Mouse (Mus musculus) left cerebral cortex, adult 11 months (tissue): ENCODE results near the gene Paxip1.

Experiments used
- DNase-seq: peaks from one replicate; pipeline ENCODE4 v3.0.0; 2022; ENCODE audit warnings: low spot score

The Paxip1 gene

GRCm38 (mm10) chr5:27791303-27792172 lies at the start of gene Paxip1:
TSS of gene Paxip1 (minus strand) at chr5:27791691.
- peak; percentile 92 for DNase-seq

GRCm38 (mm10) chr5:27838061-27838460 lies 46.6 kb upstream of the Paxip1 start:
- no peak for DNase-seq

- DNase-seq: no peak
Observed at GRCm38 (mm10) chr5:27835096-27835495, 43.6 kb upstream of the Paxip1 start.

GRCm38 (mm10) chr5:27827971-27828370 lies 36.5 kb upstream of the Paxip1 start:
- no peak for DNase-seq

GRCm38 (mm10) chr5:27821161-27821560 lies 29.7 kb upstream of the Paxip1 start:
- no peak for DNase-seq

DNA sequence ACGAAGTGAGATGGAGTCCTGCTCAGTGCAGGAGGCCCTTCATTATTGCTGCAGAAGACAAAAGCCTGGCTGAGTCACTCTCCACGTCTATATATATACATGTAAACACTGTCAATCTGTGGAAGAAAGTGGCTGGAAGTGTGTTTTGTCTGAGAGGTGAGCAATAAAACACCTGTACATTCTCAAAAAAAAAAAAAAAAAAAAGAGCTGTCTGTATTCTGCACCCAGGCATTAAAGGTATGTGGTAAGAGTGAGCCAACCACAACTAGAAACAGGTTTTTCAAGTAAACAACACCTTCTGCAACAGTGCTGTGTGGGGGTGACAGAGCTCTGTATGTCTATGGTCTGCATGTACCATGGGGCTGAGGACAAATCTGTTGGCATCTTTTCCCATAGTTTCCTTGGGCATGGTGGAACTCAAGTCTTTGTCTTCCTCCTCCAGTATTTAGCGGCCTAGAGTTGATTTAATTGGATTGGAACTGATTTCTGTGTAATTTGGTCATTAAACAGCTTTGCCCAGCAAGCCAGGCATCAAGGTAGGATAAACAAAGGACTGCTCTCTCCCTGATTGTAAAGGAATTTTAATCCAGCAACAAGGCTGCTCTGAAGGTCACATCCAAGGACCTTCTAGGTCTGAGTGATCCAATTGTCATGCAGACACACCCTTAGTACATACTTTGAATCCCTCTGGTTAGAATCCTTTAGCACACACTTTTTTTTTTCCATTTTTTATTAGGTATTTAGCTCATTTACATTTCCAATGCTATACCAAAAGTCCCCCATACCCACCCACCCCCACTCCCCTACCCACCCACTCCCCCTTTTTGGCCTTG lies 27.6 kb upstream of the Paxip1 start:
- DNase-seq: no peak

GRCm38 (mm10) chr5:27814282-27814681 lies 22.8 kb upstream of the Paxip1 start:
- no peak for DNase-seq

DNA sequence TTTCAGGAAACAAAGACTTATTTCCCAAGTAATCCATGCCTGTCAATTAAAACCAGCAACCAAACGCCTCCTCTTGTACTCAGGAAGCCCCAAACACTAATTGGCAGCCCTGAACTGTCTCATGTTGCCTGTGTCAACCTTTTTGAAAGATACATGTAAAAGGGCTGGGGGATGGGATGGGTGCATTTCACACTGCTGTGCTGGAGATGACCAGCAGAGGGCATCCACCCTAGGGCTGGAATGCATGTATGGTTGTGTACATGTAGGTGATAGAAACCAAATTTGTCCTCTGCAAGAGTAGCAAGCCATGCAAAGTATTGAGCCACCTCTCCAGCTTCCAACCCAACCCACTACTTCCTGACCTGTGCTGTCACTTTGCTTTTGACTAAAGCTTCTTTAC lies 2.4 kb upstream of the Paxip1 start:
- peak; percentile 71 for DNase-seq

DNA sequence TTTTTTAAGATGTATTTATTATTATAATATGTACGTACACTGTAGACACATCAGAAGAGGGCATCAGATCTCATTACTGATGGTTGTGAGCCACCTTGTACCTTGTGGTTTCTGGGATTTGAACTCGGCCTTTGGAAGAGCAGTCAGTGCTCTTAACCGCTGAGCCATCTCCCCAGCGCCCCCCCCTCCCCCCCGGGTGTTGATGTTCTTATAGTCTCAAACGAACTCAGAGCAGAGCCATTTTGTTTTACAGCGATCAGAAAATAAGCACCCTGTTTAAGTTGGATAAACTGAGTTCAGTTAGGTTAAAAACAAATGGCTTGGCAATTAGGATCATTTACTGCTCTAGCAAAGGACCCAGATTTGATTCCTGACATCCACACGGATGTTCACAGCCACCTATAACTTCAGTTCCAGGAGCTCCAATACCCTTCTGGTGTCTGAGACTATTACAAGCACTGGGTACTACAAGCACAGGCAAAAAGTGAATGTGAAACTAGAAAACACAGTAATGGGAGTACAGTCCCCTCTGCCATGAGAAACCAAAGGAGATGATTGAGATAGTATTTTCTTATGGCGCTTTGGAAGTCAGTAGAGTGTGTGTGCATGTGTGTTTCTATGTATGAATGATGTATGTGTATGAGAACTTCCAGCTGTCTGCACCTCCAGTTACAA lies 1.2 kb upstream of the Paxip1 start:
- DNase-seq: no peak

- no peak for DNase-seq
Observed at GRCm38 (mm10) chr5:27792173-27792470, 631 bp upstream of the Paxip1 start.

DNA sequence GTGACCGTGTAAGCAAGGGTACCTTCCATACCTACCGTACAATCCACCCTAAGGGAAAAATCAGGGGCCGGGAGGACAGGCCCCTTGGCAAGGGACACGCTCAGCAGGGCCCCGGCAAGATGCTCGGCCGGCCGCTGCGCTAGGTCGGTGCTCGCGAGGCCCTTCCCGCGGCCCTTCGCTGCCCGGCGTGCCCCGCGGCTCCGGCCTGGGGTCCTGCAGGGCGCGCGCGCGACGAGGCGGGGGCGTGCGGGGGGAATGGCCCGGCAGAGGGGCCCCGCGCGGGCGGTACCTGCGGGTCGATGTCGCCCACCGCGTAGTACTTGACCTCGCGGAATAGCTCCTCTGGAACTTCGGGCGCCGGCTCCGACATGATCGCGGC lies 592 bp downstream of the Paxip1 start:
- DNase-seq: peak; percentile 42

DNA sequence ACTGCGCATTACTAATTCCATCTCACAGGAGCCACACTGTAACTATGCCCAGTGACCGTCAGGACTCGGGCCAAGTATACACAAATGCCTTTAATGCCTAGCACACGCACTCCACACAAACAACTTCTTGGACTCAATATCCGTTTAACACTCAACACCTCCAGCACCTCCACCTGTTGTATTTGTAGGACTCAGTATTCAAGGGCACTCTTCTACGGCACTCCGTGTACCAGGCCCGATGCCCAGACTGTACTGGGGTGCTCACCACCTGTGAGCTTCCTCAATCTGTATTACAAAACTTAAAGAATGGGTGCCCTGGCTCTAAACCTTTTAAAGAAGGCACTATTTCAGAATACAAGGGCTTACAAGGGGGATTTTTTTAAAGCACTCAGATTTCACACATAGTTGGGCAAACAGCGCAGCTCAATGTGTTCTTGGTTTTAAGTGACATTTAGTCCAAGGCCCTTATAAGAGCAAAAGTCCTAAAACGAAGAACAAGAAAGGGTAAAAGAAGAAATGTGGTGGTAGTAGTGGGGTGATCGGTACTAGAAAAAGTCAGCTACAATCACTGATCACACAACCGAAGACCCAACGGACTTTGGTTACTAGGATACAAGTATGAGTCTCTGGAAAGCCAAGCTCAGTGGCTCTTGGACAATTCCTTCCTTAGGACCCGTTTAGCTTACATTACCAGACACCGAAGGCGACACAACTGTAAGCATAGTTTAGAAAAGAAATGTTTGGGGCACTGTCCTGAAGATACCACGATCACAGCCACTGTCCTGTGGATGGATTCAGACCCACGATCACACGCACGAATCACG lies 1.2 kb downstream of the Paxip1 start:
- DNase-seq: no peak

DNA sequence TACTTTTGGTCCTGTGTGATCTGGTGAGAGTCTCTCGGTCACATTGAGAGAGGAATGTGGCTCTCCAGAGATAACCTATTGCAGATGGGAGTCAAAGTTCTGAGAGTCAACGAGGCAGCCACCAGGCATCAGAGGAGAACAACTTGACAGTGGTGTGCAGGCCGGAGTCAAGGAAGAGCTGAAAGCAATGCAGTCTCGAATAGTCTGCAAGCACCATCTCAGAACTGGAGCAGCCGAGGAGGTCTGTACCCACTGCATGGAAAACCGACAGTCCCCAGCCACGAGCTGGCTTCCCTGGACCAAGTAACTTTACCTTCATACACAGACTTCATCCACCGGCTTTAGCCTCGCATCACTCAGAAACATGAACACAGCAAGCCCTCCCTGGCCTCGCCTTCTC lies 1.9 kb downstream of the Paxip1 start:
- no peak for DNase-seq

DNA sequence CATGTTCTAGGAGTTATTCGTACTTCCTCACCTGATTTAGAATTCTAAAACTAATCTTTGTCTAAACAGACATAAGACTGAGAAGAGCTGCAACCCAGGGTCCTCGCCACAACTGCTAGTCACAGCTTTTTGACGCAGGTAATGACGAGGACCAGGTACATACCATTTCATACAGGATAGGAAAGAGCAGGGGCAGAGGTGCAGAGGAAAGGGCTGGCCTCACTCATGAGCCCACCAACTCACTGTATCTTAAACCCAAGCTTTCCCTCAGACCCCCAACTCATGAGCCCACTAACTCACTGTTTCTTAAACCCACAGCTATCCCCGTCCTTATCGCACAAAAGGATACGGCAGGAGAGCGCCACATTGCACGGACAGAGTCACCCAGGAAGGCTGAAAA lies 8.1 kb downstream of the Paxip1 start:
- DNase-seq: no peak

GRCm38 (mm10) chr5:27767948-27768347 lies 23.5 kb downstream of the Paxip1 start:
- DNase-seq: no peak

- no peak for DNase-seq
Observed at GRCm38 (mm10) chr5:27765780-27766179, 25.7 kb downstream of the Paxip1 start.

DNA sequence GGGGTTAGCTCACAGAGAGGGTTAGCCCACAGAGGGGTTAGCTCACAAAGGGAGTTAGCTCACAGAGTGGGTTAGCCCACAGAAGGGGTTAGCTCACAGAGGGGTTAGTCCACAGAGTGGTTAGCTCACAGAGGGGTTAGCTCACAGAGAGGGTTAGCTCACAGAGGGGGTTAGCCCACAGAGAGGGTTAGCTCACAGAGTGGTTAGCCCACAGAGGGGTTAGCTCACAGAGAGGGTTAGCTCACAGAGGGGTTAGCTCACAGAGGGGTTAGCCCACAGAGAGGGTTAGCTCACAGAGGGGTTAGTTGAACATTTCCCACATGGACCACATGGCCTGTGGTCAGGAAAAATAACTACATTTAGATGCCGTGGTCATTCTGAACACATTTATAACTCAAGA lies 46.5 kb downstream of the Paxip1 start:
- DNase-seq: no peak

GRCm38 (mm10) chr5:27739216-27739615 lies 52.3 kb downstream of the Paxip1 start:
- no peak for DNase-seq

- no peak for DNase-seq
Observed at GRCm38 (mm10) chr5:27737168-27737567, 54.3 kb downstream of the Paxip1 start.

GRCm38 (mm10) chr5:27732288-27732868 lies 59.1 kb downstream of the Paxip1 start:
- no peak for DNase-seq

DNA sequence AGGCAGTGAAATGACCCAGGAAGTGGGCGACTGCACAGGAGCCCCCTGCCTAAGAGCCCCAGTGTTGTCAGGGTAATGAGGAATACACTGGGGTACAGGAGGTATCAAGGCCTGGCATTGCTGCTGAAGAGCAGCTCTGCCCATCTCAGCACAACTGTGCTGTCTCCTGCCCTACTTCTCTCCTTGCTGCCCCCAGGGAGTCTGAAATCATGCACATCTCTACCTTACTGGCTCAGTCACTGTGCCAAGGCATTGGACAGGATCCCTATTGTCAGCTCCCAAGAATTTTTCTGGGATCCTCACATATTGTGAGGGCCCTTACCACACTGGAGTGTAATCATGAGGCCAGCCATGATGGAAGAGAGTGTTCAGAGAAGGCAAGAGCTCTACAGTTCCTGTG lies 60.1 kb downstream of the Paxip1 start:
- DNase-seq: no peak

DNA sequence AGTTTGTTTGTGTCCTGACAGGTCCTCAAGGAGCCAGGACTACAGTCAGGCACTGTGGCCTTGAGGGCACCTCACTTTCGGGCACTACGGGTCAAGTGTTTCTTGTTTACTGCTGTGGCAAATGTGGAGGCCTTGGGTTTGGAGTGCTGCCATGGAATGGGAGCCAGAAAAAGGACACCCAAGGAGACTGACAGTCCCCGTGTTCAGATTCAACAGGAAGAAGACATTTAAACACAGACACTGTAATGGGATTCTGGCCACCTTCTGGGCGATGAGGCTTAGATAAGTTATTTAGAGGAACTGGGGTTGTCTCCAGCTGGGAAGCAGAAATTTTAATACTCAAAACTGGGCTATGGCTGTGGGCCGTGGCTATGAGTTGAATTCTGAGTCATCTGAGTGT lies 60.8 kb downstream of the Paxip1 start:
- no peak for DNase-seq
